Mouse (Mus musculus) c-Kit-positive CD71-positive TER-119-positive erythroid progenitor cells, embryonic 14.5 days (primary cell): ENCODE measurements around the gene Ccdc92b.
A peak's percentile ranks its signal among the peaks of the same experiment; 100 is the strongest.

ENCODE experiments used
- DNase-seq: peaks from one replicate; pipeline ENCODE4 v3.0.0-alpha.2; 2013; ENCODE audit warnings: low spot score

Gene Ccdc92b

DNA sequence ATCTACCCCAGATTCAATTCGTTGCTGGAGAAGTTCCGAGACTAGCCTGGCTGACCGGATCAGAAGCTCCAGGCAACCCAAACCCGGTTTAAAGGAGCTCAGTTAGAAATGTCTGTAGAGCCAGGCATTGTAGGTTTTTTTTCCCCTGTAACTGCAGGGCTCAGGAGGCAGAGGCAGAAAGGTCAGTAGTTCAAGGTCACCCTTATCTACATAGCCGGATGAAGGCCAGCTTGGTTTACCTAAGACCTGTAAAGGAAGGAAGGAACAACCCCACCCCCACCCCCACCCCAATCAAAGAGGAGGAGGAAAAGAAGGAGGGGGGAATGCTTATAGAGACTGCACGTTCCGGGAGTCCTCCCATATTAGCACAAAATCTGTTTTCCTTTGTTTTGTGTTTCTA is 8.0 kb upstream of the Ccdc92b start:
- no peak for DNase-seq

DNA sequence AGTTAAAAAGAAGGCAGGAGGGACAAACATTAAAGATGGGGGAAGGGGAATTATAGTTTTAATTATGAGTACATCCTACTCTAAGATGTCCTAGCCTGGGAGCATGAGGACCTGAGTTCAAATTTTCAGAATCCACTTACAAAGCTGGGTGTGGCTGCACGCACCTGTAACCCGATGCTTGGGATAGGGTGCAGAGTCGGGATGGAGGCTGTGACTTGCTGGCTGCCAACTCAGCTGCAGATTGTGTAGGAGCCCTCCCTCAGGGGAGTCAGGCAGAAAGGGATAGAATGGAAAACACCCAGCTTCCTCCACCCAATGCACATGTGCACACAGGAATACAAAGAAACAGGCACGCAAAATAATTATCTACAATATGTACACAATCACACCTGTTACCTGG is 6.0 kb upstream of the Ccdc92b start:
- DNase-seq, result no peak

DNA sequence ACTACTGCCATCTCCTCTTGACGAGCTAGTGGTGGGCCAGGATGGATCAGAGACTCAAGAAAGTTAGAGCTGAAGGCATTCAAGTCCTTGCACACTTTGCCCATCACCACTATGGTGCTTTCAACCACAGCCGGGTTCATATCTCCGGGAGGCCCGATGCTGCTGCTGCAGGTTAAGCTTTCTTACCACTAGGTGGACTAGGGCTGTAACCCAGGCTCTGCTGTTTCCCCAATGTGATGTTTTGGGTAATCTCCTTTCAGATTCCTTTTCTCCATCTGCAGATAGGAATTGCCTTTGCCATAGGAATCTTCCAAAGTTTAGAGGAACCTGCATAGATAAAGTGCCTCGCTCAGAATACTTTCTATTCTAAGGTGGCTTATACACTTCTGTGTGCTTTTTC is 3.8 kb upstream of the Ccdc92b start:
- DNase-seq, result no peak

DNA sequence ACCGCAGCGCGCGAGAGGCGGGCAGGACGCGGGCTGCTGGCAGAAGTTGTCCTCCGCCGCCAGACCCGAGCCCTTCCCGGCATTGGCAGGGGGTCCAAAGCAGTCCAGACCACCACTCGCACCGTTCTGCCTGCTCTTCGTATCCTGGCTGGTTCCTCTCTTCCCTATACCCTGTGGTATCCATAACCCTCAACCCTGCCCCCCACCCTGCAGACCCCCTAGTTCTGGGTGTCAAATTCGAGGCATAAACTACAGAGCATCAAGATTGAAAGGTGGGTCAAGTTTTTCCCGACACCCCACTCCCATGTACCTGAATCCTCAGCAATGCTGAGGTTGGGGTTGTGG is 523 bp downstream of the Ccdc92b start:
- no peak for DNase-seq

DNA sequence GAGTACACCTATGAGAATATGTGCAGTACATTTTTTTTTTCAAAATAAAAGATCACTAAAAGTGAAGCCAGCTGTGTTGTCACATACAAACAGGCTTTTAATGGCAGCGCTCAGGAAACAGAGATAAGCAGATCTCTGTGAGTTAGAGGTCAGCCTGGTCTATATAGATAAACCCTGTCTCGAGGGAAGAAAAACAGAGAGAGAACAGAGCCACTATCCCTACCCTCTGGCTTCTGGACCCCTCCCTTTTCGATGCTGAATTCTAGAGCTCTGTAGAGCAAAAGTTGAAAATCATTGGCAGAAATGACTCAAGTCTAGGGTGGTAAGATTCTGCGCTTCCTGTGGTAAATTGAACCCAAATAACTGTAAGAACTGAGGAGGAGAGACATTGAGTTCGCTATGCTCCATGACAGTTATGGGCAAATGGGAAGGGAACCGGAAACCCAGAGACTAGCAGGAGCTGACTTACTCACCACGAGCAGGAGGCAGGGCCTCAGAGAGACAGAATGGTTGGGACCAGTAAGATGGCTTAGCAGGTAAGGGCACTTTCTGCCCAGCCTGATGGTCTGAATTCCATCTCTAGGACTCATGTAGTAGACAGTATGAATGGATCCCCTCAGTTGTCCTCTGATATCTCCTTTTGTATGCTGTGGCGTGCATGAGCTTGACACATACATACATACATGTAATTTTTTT is 2.7 kb downstream of the Ccdc92b start:
- peak; percentile 77 for DNase-seq

DNA sequence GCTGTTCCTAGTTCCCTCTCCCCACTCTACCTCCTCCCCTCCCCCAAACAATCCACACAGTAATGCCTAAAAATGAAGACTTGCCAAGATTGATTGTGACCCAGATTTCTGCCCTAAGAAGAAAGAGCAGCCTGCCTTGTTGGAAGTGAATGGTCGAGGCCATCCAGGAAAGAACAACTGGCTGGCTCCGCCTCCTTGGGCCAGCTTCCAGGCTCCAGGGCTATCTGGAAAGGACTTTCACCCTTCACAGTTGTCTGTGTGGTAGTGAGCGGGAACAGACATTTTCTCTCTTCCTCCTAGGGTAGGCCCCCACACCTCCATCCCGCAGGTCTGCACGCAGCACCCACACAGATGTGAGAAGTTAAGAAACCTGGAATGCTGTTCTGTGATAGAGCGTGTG is 4.3 kb downstream of the Ccdc92b start:
- DNase-seq, result no peak

DNA sequence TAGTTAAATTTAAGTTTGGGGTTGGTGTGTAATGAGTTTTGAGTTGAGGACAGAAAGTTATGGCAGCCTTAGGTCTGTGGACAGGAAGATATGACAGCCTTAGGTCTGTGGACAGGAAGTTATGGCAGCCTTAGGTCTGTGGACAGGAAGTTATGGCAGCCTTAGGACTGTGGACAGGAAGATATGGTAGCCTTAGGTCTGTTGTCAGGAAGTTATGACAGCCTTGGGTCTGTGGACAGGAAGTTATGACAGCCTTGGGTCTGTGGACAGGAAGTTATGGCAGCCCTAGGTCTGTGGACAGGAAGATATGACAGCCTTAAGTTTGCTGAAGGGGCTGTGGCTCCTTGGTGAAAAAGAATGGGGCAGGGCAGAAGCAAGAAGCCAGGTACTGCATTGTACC is 5.9 kb downstream of the Ccdc92b start:
- no peak for DNase-seq

DNA sequence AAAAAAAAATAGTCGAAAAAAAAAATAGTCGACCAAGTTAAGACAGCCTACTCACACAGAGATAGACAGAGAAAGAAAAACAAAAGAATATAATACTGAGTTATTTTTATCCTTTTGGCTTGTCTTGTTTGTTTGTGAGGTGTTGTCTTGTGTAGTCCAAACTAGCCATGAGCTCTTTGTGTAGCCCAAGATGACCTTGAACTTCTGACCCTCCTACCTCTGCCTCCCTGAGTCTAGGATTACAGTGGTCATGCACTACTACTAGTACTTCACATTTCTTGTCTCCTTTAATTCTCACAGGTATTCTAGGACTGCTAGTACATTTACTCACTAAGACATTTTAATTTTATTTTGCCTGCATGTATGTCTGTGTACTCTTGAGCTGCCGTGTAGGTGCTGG is 8.1 kb downstream of the Ccdc92b start:
- no peak for DNase-seq

DNA sequence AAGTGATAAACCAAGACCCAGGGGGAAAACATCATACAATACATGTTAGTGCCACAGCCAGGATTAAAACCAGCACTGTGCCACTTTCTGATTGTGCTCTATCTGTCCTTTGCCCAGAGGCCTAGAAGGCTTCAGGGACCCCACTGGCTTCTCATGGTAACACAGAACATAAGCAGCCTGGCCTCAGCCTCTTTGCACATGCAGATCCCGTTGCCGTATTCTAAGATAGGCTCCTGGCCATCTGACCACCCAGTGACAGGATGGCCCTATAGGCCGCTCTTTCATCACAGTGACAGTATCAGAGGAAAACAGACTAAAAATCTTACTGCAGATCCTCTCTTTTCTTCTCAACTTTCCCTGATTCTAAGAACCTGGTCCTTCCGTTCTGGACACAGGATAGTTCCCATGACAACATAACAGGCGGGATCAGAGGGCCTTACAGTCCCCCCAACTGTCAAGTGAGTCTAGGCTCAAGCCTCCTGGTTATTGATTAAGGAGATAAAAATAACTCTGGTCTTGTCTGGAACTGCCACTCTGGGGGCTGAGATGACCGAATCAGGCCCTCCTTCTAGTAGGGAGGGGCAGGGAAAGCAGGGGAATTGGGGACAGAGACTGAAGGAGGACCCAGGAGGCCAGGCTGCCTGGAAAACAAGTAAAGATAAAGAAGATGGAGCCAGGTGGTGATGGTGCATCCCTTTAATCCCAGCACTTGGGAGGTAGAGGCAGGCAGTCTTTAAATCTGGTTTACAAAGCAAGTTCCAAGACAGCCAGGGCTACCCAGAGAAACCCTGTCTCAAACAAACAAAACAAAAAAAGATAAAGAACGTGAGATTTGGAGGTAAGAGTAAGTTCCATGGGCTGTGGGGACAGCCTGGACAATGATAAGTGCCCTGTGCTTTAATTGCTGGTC is 12.7 kb downstream of the Ccdc92b start:
- no peak for DNase-seq

DNA sequence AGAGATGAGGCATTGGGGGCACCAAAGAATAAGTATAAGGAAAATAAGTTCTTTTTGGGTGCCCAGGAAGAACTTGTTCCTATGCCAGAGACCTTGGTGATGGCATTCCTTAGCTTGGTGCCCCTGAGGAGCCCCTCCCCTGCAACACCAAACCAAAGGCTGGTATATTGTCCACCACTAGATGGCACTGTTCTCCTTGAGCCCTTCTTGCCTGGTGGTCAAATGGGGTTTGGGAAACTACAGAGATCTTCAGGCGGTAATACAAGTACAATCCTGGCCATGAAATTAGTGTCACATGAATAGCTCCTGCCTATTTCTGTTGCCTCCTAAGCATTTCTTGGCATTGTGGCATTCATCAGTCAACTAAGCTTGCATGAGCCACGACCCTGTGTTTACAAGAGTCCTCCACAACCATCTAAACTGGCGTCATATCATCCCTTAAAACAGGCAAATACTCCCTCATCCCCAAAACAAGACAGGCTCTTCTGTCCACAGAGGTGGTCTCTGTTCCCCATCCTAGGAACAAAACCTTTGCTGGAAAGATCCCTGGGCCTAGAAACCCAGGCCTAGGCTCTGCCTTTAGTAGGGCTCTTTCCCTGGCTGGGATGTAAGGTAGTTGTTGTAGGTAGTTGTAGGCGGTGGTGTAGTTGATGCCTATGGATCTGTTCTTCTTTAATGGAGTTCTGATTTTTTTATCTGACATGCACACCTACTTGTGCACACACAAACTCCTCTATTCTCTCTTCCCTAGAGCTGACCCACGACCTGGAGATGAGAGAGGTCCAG is 15.3 kb downstream of the Ccdc92b start:
- DNase-seq, result peak; percentile 67

DNA sequence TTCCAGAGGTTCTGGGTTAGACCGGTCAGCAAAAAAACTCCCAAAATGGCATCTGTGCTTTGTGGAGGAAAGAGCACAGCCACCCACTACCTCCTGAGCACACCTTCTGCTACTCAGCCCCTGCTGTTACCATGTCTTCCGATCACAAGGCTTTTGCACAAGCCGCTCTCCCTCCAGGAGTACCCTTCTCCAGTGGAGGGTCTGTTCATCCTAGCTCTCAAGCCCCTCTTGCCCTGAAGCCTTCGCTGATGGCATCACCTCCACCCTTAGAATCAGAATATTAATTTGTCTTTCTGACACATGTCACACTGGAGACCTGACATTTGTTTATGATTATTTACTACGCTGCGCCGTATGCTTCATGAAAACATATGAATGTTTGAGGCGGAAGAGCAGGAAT is 18.1 kb downstream of the Ccdc92b start:
- DNase-seq, result no peak

DNA sequence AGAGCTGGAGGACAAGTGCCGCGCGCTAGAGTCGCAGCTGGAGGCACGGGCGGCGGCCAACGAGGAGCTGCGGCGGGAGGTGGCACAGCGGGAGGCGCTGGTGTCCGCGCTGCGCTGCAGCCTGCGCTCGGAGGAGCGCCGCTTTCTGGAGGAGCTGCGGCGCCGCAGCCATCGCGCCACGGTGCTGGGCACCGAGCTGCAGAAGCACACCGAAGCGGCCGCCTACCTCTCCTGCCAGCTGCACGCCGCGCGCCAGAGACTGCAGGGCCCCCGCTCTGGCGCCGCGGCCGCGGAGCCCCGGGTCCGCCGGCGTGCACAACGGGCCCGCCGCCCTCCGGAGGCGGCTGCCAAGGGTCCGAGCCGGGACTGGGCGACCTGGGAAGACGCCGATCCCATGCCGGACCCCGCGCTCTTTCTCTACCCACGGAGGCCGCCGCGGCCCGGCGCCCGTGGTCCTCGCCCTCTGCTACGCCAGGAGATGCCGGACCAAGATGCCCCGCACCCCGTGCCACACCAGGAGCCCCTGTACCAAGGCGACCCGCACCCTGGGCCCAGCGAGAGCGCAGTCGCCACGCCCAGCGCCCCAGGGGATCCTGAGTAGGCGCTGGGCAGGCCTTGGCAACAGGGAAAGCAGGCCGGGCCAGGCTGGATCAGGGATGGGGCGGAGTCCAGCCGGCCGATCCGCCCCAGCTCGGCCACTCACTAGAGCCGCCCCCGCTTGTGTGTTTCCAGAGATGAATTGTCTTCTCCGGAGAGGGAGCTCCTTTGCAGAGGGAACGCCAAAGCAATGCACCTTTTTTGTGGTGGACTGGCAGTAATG is 18.8 kb downstream of the Ccdc92b start:
- DNase-seq, result peak; percentile 30

DNA sequence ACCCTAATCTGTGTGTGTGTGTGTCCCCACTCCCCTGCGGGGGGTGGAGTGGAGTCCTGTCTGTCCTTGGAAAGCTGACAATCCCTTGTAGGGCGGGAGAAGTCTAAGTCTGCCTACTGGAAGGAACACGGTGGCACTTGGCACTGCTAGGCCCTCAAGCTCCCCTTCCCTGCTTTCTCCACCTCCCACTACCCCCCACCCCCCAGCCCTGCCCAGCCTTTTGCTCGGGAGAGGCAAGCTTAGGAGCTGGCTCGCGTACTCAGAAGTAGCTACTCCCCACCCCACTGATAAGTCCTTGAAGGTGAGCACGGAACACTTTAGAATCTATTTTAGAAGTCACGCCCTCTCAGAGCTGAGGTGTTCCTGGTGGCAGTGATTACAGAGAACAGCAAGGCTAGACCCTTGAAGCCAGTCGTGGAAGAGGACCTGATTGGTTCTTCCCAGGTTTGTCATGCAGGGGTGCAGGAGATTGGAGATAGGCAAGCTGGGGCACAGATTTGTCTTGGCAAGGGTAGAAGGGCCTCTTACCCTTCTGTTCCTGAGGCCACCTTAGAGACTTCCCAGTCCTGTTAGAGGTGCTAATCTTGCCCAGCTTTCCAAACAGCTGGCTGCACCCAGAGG is 19.5 kb downstream of the Ccdc92b start:
- no peak for DNase-seq

DNA sequence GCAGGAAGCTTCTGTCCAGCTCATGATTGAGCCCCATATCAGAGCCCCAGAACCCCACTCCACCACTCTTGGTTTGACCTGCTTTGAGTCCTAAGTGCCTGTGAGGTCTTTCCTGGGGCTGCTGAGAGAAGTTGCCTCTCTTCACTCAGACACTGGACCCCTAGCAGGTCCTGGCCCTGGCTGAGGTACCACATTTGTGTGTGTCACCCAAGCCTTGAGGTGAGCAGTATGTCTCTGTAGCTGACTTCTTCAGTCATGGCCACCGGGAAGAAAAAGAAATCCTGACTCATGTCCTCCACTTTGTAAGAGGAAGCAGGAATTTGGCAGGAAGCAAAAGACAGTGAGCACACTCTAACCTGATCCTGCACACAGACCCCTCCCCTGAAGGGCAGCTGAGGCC is 20.2 kb downstream of the Ccdc92b start:
- no peak for DNase-seq

DNA sequence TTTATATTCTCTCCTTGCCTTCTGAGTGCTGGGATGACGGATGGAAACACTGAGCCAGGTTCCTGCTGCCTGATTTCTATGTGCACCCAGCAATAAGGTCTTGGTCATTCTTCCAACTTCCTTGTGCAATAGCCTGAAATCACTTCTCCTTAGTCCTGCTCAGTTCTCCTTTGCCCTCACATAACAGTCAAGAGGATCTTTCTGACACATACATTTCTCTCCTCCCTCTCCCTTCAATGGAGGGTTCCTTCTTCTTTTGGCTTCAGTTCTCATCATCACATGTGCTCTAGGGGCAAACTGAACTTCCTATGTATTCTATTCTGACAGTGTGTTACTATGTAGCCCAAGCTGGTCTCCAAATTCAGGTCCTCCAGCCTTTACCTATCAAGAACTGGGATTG is 28.6 kb downstream of the Ccdc92b start:
- DNase-seq, result no peak

DNA sequence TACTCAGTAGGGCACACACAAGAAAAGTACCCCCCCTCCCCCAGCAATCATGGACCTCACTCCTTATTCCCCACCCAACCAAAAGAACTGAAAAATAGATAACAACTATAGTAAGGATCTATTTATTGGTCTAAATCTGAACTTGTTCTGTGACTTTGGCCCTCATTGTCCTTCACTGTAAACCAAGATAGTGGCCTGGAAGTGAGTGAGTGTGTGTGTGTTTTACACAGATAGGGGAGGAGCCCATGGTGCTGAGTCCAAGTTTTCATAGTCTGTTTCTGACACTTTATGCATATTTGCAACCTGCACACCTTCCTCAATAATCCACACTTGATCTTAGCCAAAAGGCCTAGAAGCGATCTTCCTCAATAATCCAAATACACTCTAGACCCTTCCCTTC is 29.3 kb downstream of the Ccdc92b start:
- no peak for DNase-seq

DNA sequence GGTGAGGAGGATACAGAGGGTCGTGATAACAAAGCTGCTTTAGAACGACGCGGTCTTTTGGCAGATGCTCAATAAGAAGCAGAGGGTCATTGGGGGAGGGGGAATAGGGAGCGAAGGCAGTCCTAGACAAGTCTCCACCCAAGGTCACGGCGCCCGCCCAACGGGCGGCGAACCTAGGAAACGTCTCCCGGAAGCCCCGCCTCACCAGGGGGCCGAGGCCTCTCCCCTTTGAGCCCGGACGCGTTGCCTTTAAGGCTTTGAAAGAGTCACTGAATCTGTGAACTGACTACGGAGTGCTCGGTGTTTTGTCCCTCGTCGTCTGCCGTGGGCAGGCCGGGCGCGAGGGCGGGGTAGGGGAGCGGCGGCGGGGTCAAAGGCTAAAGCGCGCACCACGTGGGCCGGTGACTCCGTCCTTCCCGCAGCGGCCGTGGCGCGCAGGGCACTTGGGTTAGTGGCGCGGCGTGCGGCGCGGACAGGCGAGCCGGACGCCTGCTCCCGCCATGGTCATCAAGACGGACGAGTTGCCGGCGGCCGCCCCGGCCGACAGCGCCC is 29.8 kb downstream of the Ccdc92b start, which contains the start of gene Cluh:
TSS of gene Cluh (plus strand) at position 401 of the 552 bp plus-strand sequence.
- DNase-seq, result peak; percentile 89

DNA sequence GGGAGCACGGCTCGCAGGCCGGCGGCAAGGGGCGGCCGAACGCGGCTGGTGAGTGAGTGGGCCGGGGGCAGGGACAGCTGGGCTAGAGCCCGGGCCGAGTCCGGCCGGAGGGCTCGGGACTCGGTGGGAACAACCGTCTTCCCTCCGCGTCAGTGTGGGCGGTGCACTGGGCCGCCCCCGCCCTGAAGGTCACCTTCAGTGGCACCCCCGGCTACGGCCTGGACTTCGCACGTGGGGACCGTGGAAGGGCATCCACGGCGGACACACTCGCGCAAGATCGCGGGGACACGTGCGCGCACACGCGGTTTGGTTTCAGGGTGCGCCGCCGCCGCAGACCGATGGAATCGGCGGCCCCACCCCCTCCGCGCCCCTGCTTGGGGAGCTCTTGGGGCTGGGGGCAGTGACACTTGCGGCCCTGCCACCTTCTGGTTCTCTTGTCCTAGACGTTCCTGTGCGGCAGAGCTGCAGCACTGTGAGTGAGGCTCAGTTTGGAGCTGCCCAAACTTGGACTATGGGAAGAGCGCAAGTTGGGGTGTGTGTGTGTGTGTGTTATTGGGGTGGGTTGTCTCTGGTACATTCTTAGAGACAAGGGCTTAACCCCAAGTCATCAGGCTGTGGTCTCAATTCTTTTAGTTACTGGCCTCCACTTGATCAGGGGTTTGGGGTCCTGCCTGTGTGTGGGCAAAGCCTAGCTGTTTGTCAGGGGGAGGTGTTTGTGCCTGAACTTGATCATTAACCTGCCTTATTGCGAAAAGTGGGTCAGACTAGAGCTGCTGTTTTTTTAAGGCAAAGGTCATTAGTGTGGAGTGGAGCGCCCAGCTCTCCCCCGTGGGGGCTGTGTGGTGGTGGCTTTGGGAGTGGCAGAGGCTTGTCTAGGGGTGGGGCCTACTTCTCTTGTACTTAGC is 30.5 kb downstream of the Ccdc92b start:
- peak; percentile 37 for DNase-seq

DNA sequence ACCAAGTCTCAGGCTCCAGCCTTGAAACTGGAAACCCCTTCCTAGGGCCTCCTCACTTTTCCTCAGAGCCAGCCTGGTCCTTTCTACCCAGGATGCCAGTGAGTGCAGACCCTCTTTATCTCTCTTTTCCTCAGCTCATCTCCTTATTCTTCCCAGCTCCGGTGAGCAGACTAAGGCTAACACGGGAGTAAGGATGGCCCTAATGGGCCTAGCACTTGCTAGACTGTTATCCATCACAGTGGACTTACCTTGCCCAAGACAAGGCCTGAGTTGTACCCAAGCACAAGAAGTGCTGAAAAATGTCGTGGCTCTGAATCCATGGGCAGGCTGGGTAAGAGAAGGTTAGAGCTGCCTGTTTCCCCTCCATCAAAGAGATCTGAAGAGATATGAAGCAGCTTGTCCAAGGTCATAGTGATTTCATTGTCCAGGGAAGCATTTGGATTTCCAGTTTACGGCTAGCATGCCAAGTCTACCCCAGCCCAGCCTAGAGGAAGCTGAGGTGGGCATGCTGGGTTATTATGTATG is 31.2 kb downstream of the Ccdc92b start:
- DNase-seq, result no peak

DNA sequence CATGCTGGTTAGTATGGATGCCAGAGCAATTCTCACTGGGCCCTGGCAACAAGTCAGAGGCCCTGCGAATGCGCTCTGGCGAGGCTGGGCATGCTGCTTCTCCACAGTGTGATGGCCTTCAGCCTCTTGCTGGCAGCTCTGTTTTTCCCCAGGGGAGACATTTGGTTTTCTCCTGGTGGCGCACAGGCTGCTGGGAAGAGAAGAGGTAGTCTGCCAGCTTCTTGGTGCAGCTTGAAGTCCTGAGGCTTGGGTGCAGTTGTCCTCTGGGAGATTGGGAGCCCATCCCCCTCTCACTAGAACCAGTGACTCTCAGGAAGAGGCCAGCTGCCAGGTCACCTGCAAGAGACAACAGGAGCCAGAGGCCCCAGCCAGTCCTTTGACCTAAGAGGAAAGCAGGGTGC is 33.4 kb downstream of the Ccdc92b start:
- no peak for DNase-seq
